Mouse (Mus musculus): Measurements from ENCODE around the gene Thyn1. TPM values are rescaled to one million over a fixed set of nuclear protein-coding genes. Genes with fewer than 3 reads are reported as not detected.

The Thyn1 gene
- polyA plus RNA-seq, 1 experiment, result 93.5 TPM

- WGBS, result 93% methylated on average over 5 of the region's 5 CpGs
- TF ChIP-seq CTCF (IDR thresholded peaks at IDR 0.05; ENCODE audit: borderline replicate concordance, insufficient read depth, low read depth, low read length), result no peak
- H3K4me1 ChIP-seq (ENCODE audit: control insufficient read depth, insufficient read depth, low read length), result no peaks in the 10 kb centered on the region
These were observed 44.4 kb downstream of the Thyn1 start for GRCm38 (mm10) chr9:27043892-27044291.

GRCm38 (mm10) chr9:27049492-27049891 lies 50.0 kb downstream of the Thyn1 start:
- Histone ChIP-seq H3K4me3 (replicated peaks; ENCODE audit: insufficient read depth, low read depth, low read length) (no peak overlapping the region), H3K27ac (ENCODE audit: insufficient read depth, low read length) (no peak overlapping the region), H3K27me3 (ENCODE audit: control insufficient read depth, insufficient read depth, low read length) (no peaks in the 10 kb centered on the region), H3K4me1 (ENCODE audit: control insufficient read depth, insufficient read depth, low read length) (no peaks in the 10 kb centered on the region)
- 90% methylated on average over 2 of the region's 2 CpGs for WGBS
- DNase-seq, result no peak
- TF ChIP-seq POLR2A (IDR thresholded peaks at IDR 0.05; ENCODE audit: borderline replicate concordance, insufficient read depth, low read length) (no peak), CTCF (IDR thresholded peaks at IDR 0.05; ENCODE audit: borderline replicate concordance, insufficient read depth, low read depth, low read length) (no peak)

More at GRCm38 (mm10) chr9:27043892-27044291, 44.4 kb downstream of the Thyn1 start:
- H3K4me3 ChIP-seq (replicated peaks; ENCODE audit: insufficient read depth, low read depth, low read length), result no peak overlapping the region
- no peak for DNase-seq
- H3K27me3 ChIP-seq (ENCODE audit: control insufficient read depth, insufficient read depth, low read length), result no peaks in the 10 kb centered on the region
- H3K27ac ChIP-seq (ENCODE audit: insufficient read depth, low read length), result no peak overlapping the region

Other genes starting within 250 kb of the Thyn1 start
- gene Glb1l2, start 193.2 kb upstream of the Thyn1 start, polyA plus RNA-seq (2012; rRNA removed), result 0.64 and 1.2 TPM in 2 replicates
- 0.03 TPM in 1 of 2 replicates, not detected in the other for gene Glb1l3, start 138.8 kb upstream of the Thyn1 start, polyA plus RNA-seq (2012; rRNA removed)
- gene Gm1110, start 76.6 kb upstream of the Thyn1 start, polyA plus RNA-seq (2012; rRNA removed), result 0.14 TPM in 1 of 2 replicates, not detected in the other
- gene Acad8, start 144 bp upstream of the Thyn1 start, polyA plus RNA-seq (2012; rRNA removed), result 45.0 and 49.9 TPM in 2 replicates
- gene Vps26b, start 30.4 kb downstream of the Thyn1 start, polyA plus RNA-seq (2012; rRNA removed), result 87.5 and 95.5 TPM in 2 replicates
- 45.7 and 47.6 TPM in 2 replicates for gene Ncapd3, start 30.5 kb downstream of the Thyn1 start, polyA plus RNA-seq (2012; rRNA removed)
- gene Jam3, start 155.7 kb downstream of the Thyn1 start, polyA plus RNA-seq (2012; rRNA removed), result 44.3 and 50.8 TPM in 2 replicates

Measured in cerebellum, adult 2 months (tissue).